Mouse (Mus musculus) hindbrain, embryonic 14.5 days (tissue): Measurements from ENCODE around the gene Dnajb13. TPM values are rescaled to one million over a fixed set of nuclear protein-coding genes. Genes with fewer than 3 reads are reported as not detected.

Experiments used
- ATAC-seq: fragments of 200-750 bp; cut with Nextera tagmentation; 2 replicates; pipeline ENCODE4 v1.8.0; 2017; ENCODE audit warnings: moderate number of reproducible peaks, mild to moderate bottlenecking, moderate TSS enrichment, moderate library complexity; ENCODE audit not compliant: low FRiP score
- DNase-seq: peaks from one replicate; pipeline ENCODE4 v3.0.0-alpha.2; 2015; ENCODE audit warnings: low spot score
- H3K27ac ChIP-seq: fragments of 300-500 bp; sonication (generic); 2 replicates; pipeline ENCODE4 v1.5.1; 2014; ENCODE audit warnings: mild to moderate bottlenecking, moderate library complexity
- H3K27me3 ChIP-seq: fragments of 300-500 bp; sonication (generic); 2 replicates; pipeline ENCODE4 v1.6.1; 2014; ENCODE audit warnings: mild to moderate bottlenecking, low read length, mixed read lengths; ENCODE audit not compliant: control insufficient read depth, insufficient read depth
- H3K36me3 ChIP-seq: fragments of 300-500 bp; sonication (generic); replicated peaks from 2 replicates; pipeline ENCODE4 v1.6.1; 2014; ENCODE audit not compliant: control insufficient read depth, insufficient read depth
- H3K4me1 ChIP-seq: fragments of 300-500 bp; sonication (generic); replicated peaks from 2 replicates; pipeline ENCODE4 v1.6.1; 2014; ENCODE audit warnings: antibody characterized with exemption, low read length, mixed read lengths; ENCODE audit not compliant: control insufficient read depth, insufficient read depth
- H3K4me2 ChIP-seq: fragments of 300-500 bp; sonication (generic); replicated peaks from 2 replicates; pipeline ENCODE4 v1.6.1; 2014; ENCODE audit warnings: mild to moderate bottlenecking, moderate library complexity
- H3K4me3 ChIP-seq: fragments of 300-500 bp; sonication (generic); replicated peaks from 2 replicates; pipeline ENCODE4 v1.5.1; 2014; ENCODE audit warnings: mild to moderate bottlenecking, low read length
- H3K9ac ChIP-seq: fragments of 300-500 bp; sonication (generic); 2 replicates; pipeline ENCODE4 v1.6.1; 2014
- H3K9me3 ChIP-seq: fragments of 300-500 bp; sonication (generic); 2 replicates; pipeline ENCODE4 v1.6.1; 2016; ENCODE audit warnings: low read length; ENCODE audit not compliant: control insufficient read depth
- whole genome bisulfite sequencing: fragments of 180-500 bp; shearing (Covaris S2); extraction: QIAGEN DNeasy Blood & Tissue Kit; methylation state at CpG from one replicate; pipeline ENCODE4 v1.1.7; 2014; 5-methylcytosine and 5-hydroxymethylcytosine counted together
- polyA plus RNA-seq: library from polyadenylated mRNA; unstranded; fragments of >200 nt; fragmentation: Nextera tagmentation; extraction: Ambion mirVana; gene quantifications from 2 replicates; pipeline ENCODE4 v1.2.1, GENCODE M21; 2014

The Dnajb13 gene
- polyA plus RNA-seq, 1 experiment from 2014 or later, result 10.8 TPM

DNA sequence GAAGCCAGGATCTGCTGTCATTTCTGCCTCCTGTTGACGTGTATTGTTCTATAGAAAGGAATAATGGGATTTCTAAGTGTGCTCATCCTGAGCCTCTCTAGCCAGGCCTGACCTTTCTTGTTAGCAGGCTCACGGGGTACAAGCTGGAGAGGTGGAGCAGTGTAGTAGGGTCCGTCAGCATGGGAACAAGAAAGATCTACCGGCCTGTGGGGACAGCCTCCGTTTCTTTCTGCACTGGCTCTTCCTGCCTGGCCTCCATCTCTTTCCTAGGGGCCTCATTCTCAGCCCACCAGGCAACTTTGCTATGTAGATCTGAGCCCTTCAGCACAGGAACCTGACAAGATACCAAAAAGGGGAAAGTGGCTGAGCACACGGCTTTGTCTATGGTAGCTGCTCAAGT, 46.0 kb downstream of the Dnajb13 start:
- 89% methylated on average over 6 of the region's 6 CpGs for WGBS
- Histone ChIP-seq H3K9ac (no peak overlapping the region), H3K27me3 (no peaks in the 10 kb centered on the region), H3K4me3 (no peak overlapping the region), H3K4me2 (no peak overlapping the region), H3K27ac (no peak overlapping the region), H3K9me3 (no peaks in the 10 kb centered on the region), H3K4me1 (no peaks in the 10 kb centered on the region), H3K36me3 (peaks cover 42% of the 10 kb centered on the region)
- ATAC-seq (no peak), DNase-seq (no peak)

GRCm38 (mm10) chr7:100466781-100467510, 47.8 kb downstream of the Dnajb13 start:
- DNase-seq, result no peak
- 92% methylated on average over 11 of the region's 11 CpGs for WGBS

DNA sequence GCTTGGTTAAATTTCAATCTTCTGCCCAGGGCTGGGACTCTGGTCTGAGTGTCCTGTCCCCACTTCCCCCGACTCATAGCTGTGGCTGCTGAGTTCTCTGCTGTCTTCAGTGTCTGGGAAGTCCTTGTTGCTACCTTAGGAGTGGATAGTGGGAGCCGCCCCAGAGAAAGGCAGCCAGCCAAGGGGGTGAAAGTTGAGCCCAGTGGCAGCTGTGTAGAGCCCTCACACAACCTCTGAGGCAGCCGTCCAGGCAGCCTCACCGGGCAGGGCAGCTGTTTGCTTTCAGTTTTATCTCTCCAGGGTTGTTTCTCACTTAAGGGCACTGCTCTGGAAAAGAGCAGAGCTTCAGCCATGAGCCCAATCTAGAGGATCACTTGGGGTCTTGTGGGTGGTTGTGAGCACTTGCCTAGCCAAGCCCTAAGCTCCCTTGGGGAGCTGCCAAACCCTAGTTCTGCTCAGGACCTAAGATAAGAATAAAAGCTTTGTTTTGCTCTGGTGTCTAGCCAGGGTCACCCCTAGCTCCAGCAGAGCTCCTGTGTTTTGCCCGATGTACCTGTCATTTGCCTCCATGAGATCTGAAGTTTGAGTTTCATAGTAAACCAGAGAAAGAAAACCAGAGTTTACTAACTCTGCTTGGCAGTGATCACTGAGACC, 49.0 kb downstream of the Dnajb13 start:
- no peak overlapping the region for H3K4me3 ChIP-seq
- H3K9me3 ChIP-seq, result no peaks in the 10 kb centered on the region
- H3K4me2 ChIP-seq, result no peak overlapping the region
- no peaks in the 10 kb centered on the region for H3K27me3 ChIP-seq
- WGBS, result 69% methylated on average over 5 of the region's 5 CpGs
- no peak for ATAC-seq
- H3K9ac ChIP-seq, result no peak overlapping the region
- no peaks in the 10 kb centered on the region for H3K4me1 ChIP-seq
- H3K36me3 ChIP-seq, result peaks cover 51% of the 10 kb centered on the region
- no peak overlapping the region for H3K27ac ChIP-seq
- DNase-seq, result no peak

More at GRCm38 (mm10) chr7:100466781-100467510, 47.8 kb downstream of the Dnajb13 start:
- Histone ChIP-seq H3K27ac (no peak overlapping the region), H3K4me2 (no peak overlapping the region), H3K36me3 (peaks cover 43% of the 10 kb centered on the region), H3K27me3 (no peaks in the 10 kb centered on the region), H3K4me3 (no peak overlapping the region), H3K4me1 (no peaks in the 10 kb centered on the region), H3K9ac (no peak overlapping the region), H3K9me3 (no peaks in the 10 kb centered on the region)
- ATAC-seq, result no peak

GRCm38 (mm10) chr7:100465248-100465647, 49.5 kb downstream of the Dnajb13 start:
- Histone ChIP-seq H3K4me1 (no peaks in the 10 kb centered on the region), H3K27me3 (no peaks in the 10 kb centered on the region), H3K4me2 (no peak overlapping the region), H3K9me3 (no peaks in the 10 kb centered on the region), H3K36me3 (peaks cover 51% of the 10 kb centered on the region), H3K27ac (no peak overlapping the region), H3K4me3 (no peak overlapping the region), H3K9ac (no peak overlapping the region)
- ATAC-seq (no peak), DNase-seq (no peak)
- 84% methylated on average over 4 of the region's 4 CpGs for WGBS

- Histone ChIP-seq H3K4me3 (no peak overlapping the region), H3K4me1 (no peaks in the 10 kb centered on the region), H3K9me3 (no peaks in the 10 kb centered on the region), H3K4me2 (no peak overlapping the region), H3K27me3 (no peaks in the 10 kb centered on the region), H3K36me3 (peaks cover 53% of the 10 kb centered on the region), H3K27ac (no peak overlapping the region), H3K9ac (no peak overlapping the region)
- ATAC-seq, result no peak
- DNase-seq, result no peak
- 98% methylated on average over 7 of the region's 7 CpGs for WGBS
Observed at GRCm38 (mm10) chr7:100464248-100464647, 50.5 kb downstream of the Dnajb13 start.

DNA sequence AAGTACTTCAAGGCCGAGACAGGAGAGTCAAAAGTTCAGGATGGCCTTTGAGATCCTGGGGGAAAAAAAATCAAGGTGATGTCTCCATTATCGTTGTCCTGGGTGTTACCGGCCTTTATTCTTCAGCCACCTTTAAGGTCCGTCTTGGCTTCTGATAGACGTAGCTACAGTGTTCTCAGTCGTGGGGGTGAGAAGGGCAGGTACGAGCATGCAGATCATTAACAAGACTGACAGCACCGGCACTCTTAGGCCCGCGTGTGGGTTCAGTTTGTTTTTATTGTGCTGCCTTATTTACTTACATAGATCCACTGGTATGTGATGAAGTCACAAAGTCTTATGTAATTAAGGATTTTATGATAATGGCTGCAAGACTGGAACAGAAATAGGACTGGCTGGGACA, 51.0 kb downstream of the Dnajb13 start:
- ATAC-seq (no peak), DNase-seq (no peak)
- Histone ChIP-seq H3K9me3 (no peaks in the 10 kb centered on the region), H3K36me3 (peaks cover 56% of the 10 kb centered on the region), H3K9ac (no peak overlapping the region), H3K27ac (no peak overlapping the region), H3K4me1 (no peaks in the 10 kb centered on the region), H3K4me3 (no peak overlapping the region), H3K27me3 (no peaks in the 10 kb centered on the region), H3K4me2 (no peak overlapping the region)
- 95% methylated on average over 10 of the region's 10 CpGs for WGBS

DNA sequence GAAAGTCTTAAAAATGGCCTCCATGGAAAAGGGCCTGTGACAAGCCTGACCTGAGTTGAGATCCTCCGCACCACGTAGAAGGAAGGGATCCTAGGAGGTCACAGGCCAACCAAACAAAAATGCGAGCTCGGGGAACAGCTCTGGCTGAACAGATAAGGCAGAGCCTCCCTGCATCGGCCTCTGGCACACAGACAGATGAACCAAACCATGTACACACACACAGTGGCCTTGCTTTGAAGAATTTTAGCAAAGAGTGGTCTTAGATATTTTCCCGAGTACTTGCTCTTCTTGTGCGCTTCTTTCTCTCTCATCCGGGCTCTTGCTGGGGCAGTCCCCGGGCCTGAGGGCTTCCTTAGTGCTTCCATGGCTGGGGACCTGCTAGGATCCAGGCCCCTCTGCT, 51.6 kb downstream of the Dnajb13 start:
- no peak for ATAC-seq
- Histone ChIP-seq H3K4me3 (no peak overlapping the region), H3K36me3 (peaks cover 58% of the 10 kb centered on the region), H3K9me3 (no peaks in the 10 kb centered on the region), H3K27me3 (no peaks in the 10 kb centered on the region), H3K4me1 (no peaks in the 10 kb centered on the region), H3K9ac (no peak overlapping the region), H3K27ac (no peak overlapping the region), H3K4me2 (no peak overlapping the region)
- no peak for DNase-seq
- 90% methylated on average over 9 of the region's 9 CpGs for WGBS

- peaks cover 61% of the 10 kb centered on the region for H3K36me3 ChIP-seq
- DNase-seq, result no peak
Observed at GRCm38 (mm10) chr7:100461621-100462151, 53.1 kb downstream of the Dnajb13 start.

DNA sequence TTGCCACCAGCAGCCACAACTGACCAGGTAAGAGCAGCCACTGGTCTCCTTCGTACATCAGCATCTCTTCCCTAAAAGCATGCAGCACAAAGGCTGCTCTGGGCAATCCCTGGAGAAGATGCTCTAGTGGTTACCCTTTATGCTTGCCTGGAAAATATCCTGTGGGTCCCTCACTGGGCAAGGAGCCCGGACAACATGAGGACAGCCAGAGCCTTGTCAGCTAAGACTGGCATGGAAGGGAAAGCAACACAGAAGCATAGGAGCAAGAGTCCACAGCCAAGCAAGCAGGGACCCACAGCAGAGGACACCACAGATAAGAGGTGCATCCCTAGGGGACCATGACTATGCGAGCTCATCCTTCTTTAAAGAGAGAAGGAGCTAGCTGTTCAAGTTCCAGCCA, 54.9 kb downstream of the Dnajb13 start:
- 90% methylated on average over 3 of the region's 3 CpGs for WGBS
- Histone ChIP-seq H3K4me2 (no peak overlapping the region), H3K4me1 (no peaks in the 10 kb centered on the region), H3K27ac (no peak overlapping the region), H3K9me3 (no peaks in the 10 kb centered on the region), H3K9ac (no peak overlapping the region), H3K4me3 (no peak overlapping the region), H3K36me3 (peaks cover 73% of the 10 kb centered on the region), H3K27me3 (no peaks in the 10 kb centered on the region)
- no peak for DNase-seq
- ATAC-seq, result no peak

More at GRCm38 (mm10) chr7:100461621-100462151, 53.1 kb downstream of the Dnajb13 start:
- ATAC-seq, result no peak
- Histone ChIP-seq H3K4me2 (no peak overlapping the region), H3K4me3 (no peak overlapping the region), H3K27me3 (no peaks in the 10 kb centered on the region), H3K9me3 (no peaks in the 10 kb centered on the region), H3K4me1 (no peaks in the 10 kb centered on the region), H3K9ac (no peak overlapping the region), H3K27ac (no peak overlapping the region)
- WGBS, result 81% methylated on average over 6 of the region's 6 CpGs
